Mouse (Mus musculus): ENCODE results near the gene Clstn1. TPM values are rescaled to one million over a fixed set of nuclear protein-coding genes. Genes with fewer than 3 reads are reported as not detected.
A peak's percentile ranks its signal among the peaks of the same experiment; 100 is the strongest.
"Not testable (repeated sequence)": the region's sequence is repeated elsewhere in the genome, so short reads cannot be mapped to it uniquely, and the experiment has no call there.

Clstn1 gene
- polyA plus RNA-seq, 1 experiment: 324 TPM

- H3K27me3 ChIP-seq (ENCODE audit: control insufficient read depth, insufficient read depth, low read length): no peaks in the 10 kb centered on the region
- whole genome bisulfite sequencing: 83% methylated on average over 3 of the region's 3 CpGs
- peaks cover 42% of the 10 kb centered on the region for H3K4me1 ChIP-seq (ENCODE audit: control insufficient read depth, insufficient read depth, low read length)
- no peak overlapping the region for H3K27ac ChIP-seq (ENCODE audit: insufficient read depth, low read length)
- no peak for DNase-seq
- no peak overlapping the region for H3K4me3 ChIP-seq (replicated peaks; ENCODE audit: insufficient read depth, low read depth, low read length)
- TF ChIP-seq POLR2A (IDR thresholded peaks at IDR 0.05; ENCODE audit: borderline replicate concordance, insufficient read depth, low read length) (no peak), CTCF (IDR thresholded peaks at IDR 0.05; ENCODE audit: borderline replicate concordance, insufficient read depth, low read depth, low read length) (peak; percentile 35)
Observed at GRCm38 (mm10) chr4:149604518-149604917, 18.2 kb downstream of the Clstn1 start.

GRCm38 (mm10) chr4:149606056-149606455 is 19.8 kb downstream of the Clstn1 start:
- peak overlapping the region; percentile 63; the same call in 1 of the 2 replicates for H3K27ac ChIP-seq (ENCODE audit: insufficient read depth, low read length)
- WGBS: 18% methylated on average over 18 of the region's 18 CpGs
- no peak overlapping the region for H3K4me3 ChIP-seq (replicated peaks; ENCODE audit: insufficient read depth, low read depth, low read length)
- H3K4me1 ChIP-seq (ENCODE audit: control insufficient read depth, insufficient read depth, low read length): peaks cover 42% of the 10 kb centered on the region
- TF ChIP-seq POLR2A (IDR thresholded peaks at IDR 0.05; ENCODE audit: borderline replicate concordance, insufficient read depth, low read length) (no peak), CTCF (IDR thresholded peaks at IDR 0.05; ENCODE audit: borderline replicate concordance, insufficient read depth, low read depth, low read length) (no peak)
- peak in 1 of 2 experiments; percentile 41 for DNase-seq
- H3K27me3 ChIP-seq (ENCODE audit: control insufficient read depth, insufficient read depth, low read length): no peaks in the 10 kb centered on the region

GRCm38 (mm10) chr4:149606766-149607358 is 20.6 kb downstream of the Clstn1 start:
- Histone ChIP-seq H3K4me1 (ENCODE audit: control insufficient read depth, insufficient read depth, low read length) (peaks cover 40% of the 10 kb centered on the region), H3K4me3 (replicated peaks; ENCODE audit: insufficient read depth, low read depth, low read length) (no peak overlapping the region), H3K27ac (ENCODE audit: insufficient read depth, low read length) (0 out of 2 replicates have a peak overlapping the region, but pooled peaks have one; percentile 6), H3K27me3 (ENCODE audit: control insufficient read depth, insufficient read depth, low read length) (no peaks in the 10 kb centered on the region)
- TF ChIP-seq POLR2A (IDR thresholded peaks at IDR 0.05; ENCODE audit: borderline replicate concordance, insufficient read depth, low read length) (no peak), CTCF (IDR thresholded peaks at IDR 0.05; ENCODE audit: borderline replicate concordance, insufficient read depth, low read depth, low read length) (no peak)
- DNase-seq: peak in 1 of 2 experiments; percentile 31
- WGBS: 32% methylated on average over 15 of the region's 15 CpGs

GRCm38 (mm10) chr4:149607591-149608308 is 21.5 kb downstream of the Clstn1 start:
- H3K27me3 ChIP-seq (ENCODE audit: control insufficient read depth, insufficient read depth, low read length): no peaks in the 10 kb centered on the region
- 0 out of 2 replicates have a peak overlapping the region, but pooled peaks have one; percentile 6 for H3K27ac ChIP-seq (ENCODE audit: insufficient read depth, low read length)
- peaks cover 34% of the 10 kb centered on the region for H3K4me1 ChIP-seq (ENCODE audit: control insufficient read depth, insufficient read depth, low read length)
- H3K4me3 ChIP-seq (replicated peaks; ENCODE audit: insufficient read depth, low read depth, low read length): no peak overlapping the region
- no peak for DNase-seq
- no peak for TF ChIP-seq POLR2A (IDR thresholded peaks at IDR 0.05; ENCODE audit: borderline replicate concordance, insufficient read depth, low read length)
- no peak for TF ChIP-seq CTCF (IDR thresholded peaks at IDR 0.05; ENCODE audit: borderline replicate concordance, insufficient read depth, low read depth, low read length)
- 31% methylated on average over 20 of the region's 20 CpGs for WGBS

GRCm38 (mm10) chr4:149608309-149608638 is 22.0 kb downstream of the Clstn1 start:
- WGBS: 66% methylated on average over 6 of the region's 6 CpGs
- H3K27ac ChIP-seq (ENCODE audit: insufficient read depth, low read length): no peak overlapping the region
- DNase-seq: no peak
- no peaks in the 10 kb centered on the region for H3K27me3 ChIP-seq (ENCODE audit: control insufficient read depth, insufficient read depth, low read length)
- TF ChIP-seq POLR2A (IDR thresholded peaks at IDR 0.05; ENCODE audit: borderline replicate concordance, insufficient read depth, low read length): no peak
- TF ChIP-seq CTCF (IDR thresholded peaks at IDR 0.05; ENCODE audit: borderline replicate concordance, insufficient read depth, low read depth, low read length): no peak
- peaks cover 31% of the 10 kb centered on the region for H3K4me1 ChIP-seq (ENCODE audit: control insufficient read depth, insufficient read depth, low read length)
- no peak overlapping the region for H3K4me3 ChIP-seq (replicated peaks; ENCODE audit: insufficient read depth, low read depth, low read length)

GRCm38 (mm10) chr4:149609256-149610025 is 23.2 kb downstream of the Clstn1 start:
- no peak for DNase-seq

GRCm38 (mm10) chr4:149611376-149612044 is 25.2 kb downstream of the Clstn1 start:
- WGBS: 50% methylated on average over 10 of the region's 10 CpGs
- Histone ChIP-seq H3K27me3 (ENCODE audit: control insufficient read depth, insufficient read depth, low read length) (no peaks in the 10 kb centered on the region), H3K4me3 (replicated peaks; ENCODE audit: insufficient read depth, low read depth, low read length) (no peak overlapping the region), H3K4me1 (ENCODE audit: control insufficient read depth, insufficient read depth, low read length) (peaks cover 22% of the 10 kb centered on the region), H3K27ac (ENCODE audit: insufficient read depth, low read length) (no peak overlapping the region)
- TF ChIP-seq CTCF (IDR thresholded peaks at IDR 0.05; ENCODE audit: borderline replicate concordance, insufficient read depth, low read depth, low read length) (peak; percentile 83), POLR2A (IDR thresholded peaks at IDR 0.05; ENCODE audit: borderline replicate concordance, insufficient read depth, low read length) (no peak)
- peak in 1 of 2 experiments; percentile 64 for DNase-seq

More at GRCm38 (mm10) chr4:149609256-149610025, 23.2 kb downstream of the Clstn1 start:
- H3K4me3 ChIP-seq (replicated peaks; ENCODE audit: insufficient read depth, low read depth, low read length): no peak overlapping the region
- no peaks in the 10 kb centered on the region for H3K27me3 ChIP-seq (ENCODE audit: control insufficient read depth, insufficient read depth, low read length)
- 17% methylated on average over 8 of the region's 8 CpGs for WGBS
- peaks cover 35% of the 10 kb centered on the region for H3K4me1 ChIP-seq (ENCODE audit: control insufficient read depth, insufficient read depth, low read length)
- TF ChIP-seq POLR2A (IDR thresholded peaks at IDR 0.05; ENCODE audit: borderline replicate concordance, insufficient read depth, low read length) (no peak), CTCF (IDR thresholded peaks at IDR 0.05; ENCODE audit: borderline replicate concordance, insufficient read depth, low read depth, low read length) (no peak)
- no peak overlapping the region for H3K27ac ChIP-seq (ENCODE audit: insufficient read depth, low read length)

GRCm38 (mm10) chr4:149613497-149613896 is 27.2 kb downstream of the Clstn1 start:
- 68% methylated on average over 6 of the region's 6 CpGs for WGBS
- H3K4me3 ChIP-seq (replicated peaks; ENCODE audit: insufficient read depth, low read depth, low read length); H3K27ac ChIP-seq (ENCODE audit: insufficient read depth, low read length); H3K27me3 ChIP-seq (ENCODE audit: control insufficient read depth, insufficient read depth, low read length); DNase-seq: not testable (repeated sequence)
- H3K4me1 ChIP-seq (ENCODE audit: control insufficient read depth, insufficient read depth, low read length): peaks cover 11% of the 10 kb centered on the region

Data from cerebellum, adult 2 months (tissue).